Mouse (Mus musculus) hindbrain, embryonic 10.5 days (tissue): ENCODE measurements around the gene G430095P16Rik. TPM values are rescaled to one million over a fixed set of nuclear protein-coding genes. Genes with fewer than 3 reads are reported as not detected.

Experiments used
- DNase-seq: peaks from one replicate; pipeline ENCODE4 v3.0.0-alpha.2; 2017; ENCODE audit warnings: low spot score
- H3K27ac ChIP-seq: fragments of 300-500 bp; sonication (generic); 2 replicates; pipeline ENCODE4 v1.5.1; 2016; ENCODE audit warnings: mild to moderate bottlenecking, moderate library complexity
- H3K27me3 ChIP-seq: fragments of 300-500 bp; sonication (generic); 2 replicates; pipeline ENCODE4 v1.6.1; 2016; ENCODE audit warnings: mild to moderate bottlenecking; ENCODE audit not compliant: poor library complexity, insufficient read depth, severe bottlenecking
- H3K36me3 ChIP-seq: fragments of 300-500 bp; sonication (generic); 2 replicates; pipeline ENCODE4 v1.6.1; 2016; ENCODE audit warnings: mild to moderate bottlenecking, moderate library complexity
- H3K4me1 ChIP-seq: fragments of 300-500 bp; sonication (generic); replicated peaks from 2 replicates; pipeline ENCODE4 v1.6.1; 2016; ENCODE audit warnings: mild to moderate bottlenecking
- H3K4me3 ChIP-seq: fragments of 300-500 bp; sonication (generic); 2 replicates; pipeline ENCODE4 v1.5.1; 2016; ENCODE audit warnings: mild to moderate bottlenecking, moderate library complexity
- H3K9me3 ChIP-seq: fragments of 300-500 bp; sonication (generic); 2 replicates; pipeline ENCODE4 v1.6.1; 2016; ENCODE audit warnings: mild to moderate bottlenecking, moderate library complexity
- WGBS: fragments of 180-500 bp; shearing (Covaris S2); methylation state at CpG from one replicate; pipeline ENCODE4 v1.1.7; 2016; 5-methylcytosine and 5-hydroxymethylcytosine counted together
- polyA plus RNA-seq: library from polyadenylated mRNA; unstranded; fragments of >200 nt; fragmentation: Nextera tagmentation; extraction: Ambion mirVana; gene quantifications from 2 replicates; pipeline ENCODE4 v1.2.1, GENCODE M21; 2016

The G430095P16Rik gene
- polyA plus RNA-seq, 1 experiment from 2014 or later: 1.9 TPM

DNA sequence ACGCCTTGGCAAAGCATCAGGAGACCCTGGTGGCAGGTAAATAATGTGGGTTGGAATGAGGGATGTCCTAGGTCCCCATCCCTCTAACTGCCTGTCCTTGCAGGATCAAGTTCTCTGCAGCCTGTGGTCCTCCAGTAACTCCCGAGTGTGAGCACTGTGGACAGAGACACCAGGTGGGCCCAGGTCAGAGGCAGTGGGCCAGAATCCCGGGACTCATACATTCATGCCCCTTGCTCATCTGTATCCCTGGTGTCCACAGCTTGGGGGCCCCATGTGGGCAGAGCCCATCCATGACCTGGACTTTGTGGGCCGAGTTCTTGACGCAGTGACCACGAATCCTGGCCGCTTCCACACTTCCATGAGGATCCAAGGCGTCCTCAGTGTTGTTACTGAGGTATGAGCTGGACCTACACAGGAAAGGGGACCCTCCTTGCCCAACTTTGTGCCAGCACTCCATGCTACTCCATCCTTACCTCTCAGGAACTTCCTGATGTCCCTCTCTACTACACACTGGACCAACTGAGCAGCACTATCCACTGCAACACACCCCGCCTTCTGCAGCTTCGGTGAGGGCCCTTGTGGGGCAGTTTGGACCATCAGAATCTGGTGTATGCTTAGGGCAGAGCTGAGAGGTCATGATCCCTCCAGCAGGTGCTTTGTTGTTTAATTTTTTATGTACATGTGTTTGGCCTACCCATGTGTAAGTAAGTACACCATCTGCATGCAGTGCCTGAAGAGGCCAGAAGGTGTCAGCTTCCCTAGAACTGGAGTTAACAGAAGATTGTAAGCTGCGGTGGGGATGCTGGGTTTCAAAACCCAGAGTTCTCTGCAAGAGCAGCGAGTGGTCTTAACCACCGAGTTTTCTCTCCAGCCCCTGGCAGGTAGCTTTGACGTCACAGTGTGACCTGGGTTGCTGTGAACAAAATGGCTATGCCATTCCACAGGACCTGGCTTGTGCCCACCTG lies 25.4 kb upstream of the G430095P16Rik start:
- Histone ChIP-seq H3K4me3 (no peak overlapping the region), H3K27ac (no peak overlapping the region), H3K27me3 (peaks cover 33% of the 10 kb centered on the region), H3K36me3 (peaks cover 79% of the 10 kb centered on the region), H3K9me3 (no peaks in the 10 kb centered on the region), H3K4me1 (peaks cover 8% of the 10 kb centered on the region)
- DNase-seq: no peak
- WGBS: 89% methylated on average over 14 of the region's 14 CpGs

DNA sequence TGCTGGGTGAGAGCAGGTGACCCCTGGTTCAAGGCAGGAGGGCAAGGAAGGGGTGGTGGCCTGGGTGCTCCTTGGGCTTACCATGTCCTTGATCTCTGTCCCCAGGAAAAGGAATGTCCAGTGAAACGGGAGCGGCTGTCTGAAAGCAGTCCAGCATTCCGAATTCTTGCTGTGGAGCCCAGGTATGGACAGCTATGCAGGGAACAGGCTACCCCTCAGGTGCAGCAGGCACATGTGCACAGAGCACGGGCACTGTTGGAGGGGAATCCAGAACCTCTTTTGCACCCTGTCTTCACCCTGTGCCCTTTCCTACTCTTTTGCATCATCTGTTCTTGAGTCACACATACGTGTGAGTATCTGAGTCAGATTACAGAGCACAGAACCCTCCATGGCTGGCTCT lies 24.5 kb upstream of the G430095P16Rik start:
- no peak for DNase-seq
- Histone ChIP-seq H3K4me3 (no peak overlapping the region), H3K4me1 (peaks cover 10% of the 10 kb centered on the region), H3K27ac (no peak overlapping the region), H3K36me3 (peaks cover 70% of the 10 kb centered on the region), H3K27me3 (peaks cover 42% of the 10 kb centered on the region), H3K9me3 (no peaks in the 10 kb centered on the region)
- 93% methylated on average over 5 of the region's 5 CpGs for WGBS

DNA sequence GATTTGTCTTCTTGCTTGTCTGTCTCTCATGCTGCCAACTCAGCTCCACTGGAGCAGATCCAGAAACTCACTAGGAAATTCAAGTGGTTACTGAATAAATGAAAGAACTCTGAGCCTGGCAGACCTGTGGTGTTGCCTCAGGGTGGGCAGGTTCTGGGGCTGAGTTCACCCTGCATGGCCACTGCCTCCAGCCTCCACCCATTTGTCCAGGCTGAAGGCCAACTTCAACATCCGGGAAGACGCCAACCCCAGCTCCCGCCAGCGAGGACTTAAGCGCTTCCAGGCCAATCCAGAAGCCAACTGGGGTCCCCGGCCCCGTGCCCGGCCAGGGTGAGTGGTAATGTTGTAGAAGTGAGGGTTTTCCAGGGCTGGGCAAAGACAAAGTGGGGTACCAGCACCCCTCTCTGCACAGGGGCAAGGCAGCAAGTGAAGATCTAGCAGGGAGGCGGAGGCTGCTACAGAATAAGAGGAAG lies 23.8 kb upstream of the G430095P16Rik start:
- Histone ChIP-seq H3K36me3 (peaks cover 63% of the 10 kb centered on the region), H3K4me3 (no peak overlapping the region), H3K9me3 (no peaks in the 10 kb centered on the region), H3K27ac (no peak overlapping the region), H3K4me1 (peaks cover 17% of the 10 kb centered on the region), H3K27me3 (peaks cover 48% of the 10 kb centered on the region)
- WGBS: 92% methylated on average over 9 of the region's 9 CpGs
- no peak for DNase-seq

DNA sequence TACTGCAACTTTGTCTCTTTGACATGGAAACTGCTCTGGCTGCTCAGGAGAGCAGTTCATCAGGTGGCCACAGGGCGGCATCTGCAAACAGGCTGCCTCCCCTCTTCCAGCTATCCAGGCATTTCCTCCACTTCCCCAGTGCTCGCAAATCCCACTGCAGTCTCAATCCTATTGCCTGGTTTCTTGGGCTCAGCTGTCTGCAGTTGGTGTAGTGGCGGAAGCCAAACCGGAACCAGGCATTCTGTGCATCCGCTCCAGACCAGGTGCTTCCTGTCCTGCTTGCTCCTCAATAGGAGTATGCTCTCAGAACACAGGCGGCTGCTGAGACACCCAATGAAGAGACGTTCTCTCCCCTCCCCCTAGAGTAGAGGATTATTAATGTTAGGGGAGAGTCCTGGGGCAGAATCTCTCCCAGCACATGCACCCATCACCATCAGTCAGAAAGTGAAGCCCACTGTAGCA lies 22.9 kb upstream of the G430095P16Rik start:
- Histone ChIP-seq H3K9me3 (no peaks in the 10 kb centered on the region), H3K36me3 (peaks cover 54% of the 10 kb centered on the region), H3K4me3 (no peak overlapping the region), H3K27ac (no peak overlapping the region), H3K4me1 (peaks cover 26% of the 10 kb centered on the region), H3K27me3 (peaks cover 58% of the 10 kb centered on the region)
- DNase-seq: no peak
- WGBS: 69% methylated on average over 7 of the region's 7 CpGs

DNA sequence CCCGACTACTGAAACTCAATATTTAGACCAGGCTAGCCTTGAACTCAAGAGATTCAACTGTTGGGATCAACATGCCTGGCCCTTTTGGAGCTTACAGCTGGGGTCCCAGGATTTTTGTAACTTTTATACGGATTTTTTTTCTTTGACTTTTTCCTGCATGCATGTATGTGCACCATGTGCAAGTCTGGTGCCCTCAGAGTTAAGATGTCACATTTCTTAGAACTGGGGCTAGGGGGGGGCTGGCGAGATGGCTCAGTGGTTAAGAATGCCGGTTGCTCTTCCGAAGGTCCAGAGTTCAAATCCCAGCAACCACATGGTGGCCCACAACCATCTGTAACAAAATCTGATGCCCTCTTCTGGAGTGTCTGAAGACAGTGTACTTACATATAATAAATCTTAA lies 22.3 kb upstream of the G430095P16Rik start:
- H3K27ac ChIP-seq: no peak overlapping the region
- WGBS: 79% methylated on average over 5 of the region's 5 CpGs

DNA sequence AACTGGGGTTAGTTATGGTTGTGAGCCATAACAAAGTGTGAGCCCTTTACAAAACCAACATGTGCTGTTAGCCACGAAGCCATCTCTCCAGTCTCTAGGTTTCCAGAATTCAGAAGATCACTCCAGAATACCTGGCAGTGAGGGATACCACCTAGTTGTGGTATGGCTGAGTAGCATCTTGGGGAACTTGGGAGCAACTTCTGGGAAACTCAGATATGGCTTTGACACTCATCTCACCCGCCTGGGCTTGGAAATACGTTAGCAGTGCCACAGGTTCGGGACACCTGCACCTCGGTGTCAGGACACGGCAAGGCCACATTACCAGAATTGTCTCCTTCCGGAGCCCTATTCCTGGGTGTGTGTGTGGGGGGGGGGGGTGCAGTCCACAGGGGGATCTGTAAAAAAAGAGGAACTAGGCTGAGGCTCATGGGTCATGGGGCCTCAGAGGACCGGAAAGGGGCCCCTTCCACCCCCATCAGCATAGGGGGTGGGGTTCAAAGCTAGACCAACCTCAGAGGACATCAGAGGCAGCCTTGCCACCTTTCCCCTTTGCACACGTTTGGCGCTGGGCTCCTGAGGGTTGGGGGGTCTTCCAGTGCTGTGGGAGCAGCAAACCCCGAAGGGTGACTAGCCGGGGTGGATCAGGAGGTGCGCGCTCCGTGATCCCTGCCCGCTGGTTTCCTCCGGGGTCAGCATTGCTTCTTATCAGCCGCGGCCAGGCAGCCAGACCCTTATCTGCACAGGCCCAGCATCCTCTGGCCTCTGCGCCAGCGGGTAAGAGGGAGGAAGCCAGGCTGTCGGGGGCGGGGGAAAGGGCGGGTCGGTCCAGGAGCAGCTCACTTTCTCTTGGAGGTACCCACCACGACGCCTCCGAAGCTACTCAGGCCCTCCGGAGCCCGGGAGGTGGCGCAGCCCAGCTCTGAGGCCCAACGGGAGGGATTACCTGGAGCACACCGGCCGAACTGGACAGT lies 21.6 kb upstream of the G430095P16Rik start, which contains the start of gene Lyl1:
Gene Lyl1, plus strand, starts transcription at position 517 of the 971 bp plus-strand sequence.
- H3K27ac ChIP-seq: peak within 1 kb of the TSS; percentile 66
- H3K4me1 ChIP-seq: peaks cover 35% of the 10 kb centered on the region
- H3K27me3 ChIP-seq: peaks cover 69% of the 10 kb centered on the region
- H3K4me3 ChIP-seq: peak within 1 kb of the TSS; percentile 48
- H3K9me3 ChIP-seq: no peaks in the 10 kb centered on the region
- no peak for DNase-seq
- WGBS: 12% methylated on average over 34 of the region's 34 CpGs
- peaks cover 41% of the 10 kb centered on the region for H3K36me3 ChIP-seq

More for the DNA sequence above, 22.3 kb upstream of the G430095P16Rik start:
- Histone ChIP-seq H3K4me1 (peaks cover 32% of the 10 kb centered on the region), H3K27me3 (peaks cover 64% of the 10 kb centered on the region), H3K4me3 (no peak overlapping the region), H3K9me3 (no peaks in the 10 kb centered on the region), H3K36me3 (peaks cover 48% of the 10 kb centered on the region)
- DNase-seq: no peak

DNA sequence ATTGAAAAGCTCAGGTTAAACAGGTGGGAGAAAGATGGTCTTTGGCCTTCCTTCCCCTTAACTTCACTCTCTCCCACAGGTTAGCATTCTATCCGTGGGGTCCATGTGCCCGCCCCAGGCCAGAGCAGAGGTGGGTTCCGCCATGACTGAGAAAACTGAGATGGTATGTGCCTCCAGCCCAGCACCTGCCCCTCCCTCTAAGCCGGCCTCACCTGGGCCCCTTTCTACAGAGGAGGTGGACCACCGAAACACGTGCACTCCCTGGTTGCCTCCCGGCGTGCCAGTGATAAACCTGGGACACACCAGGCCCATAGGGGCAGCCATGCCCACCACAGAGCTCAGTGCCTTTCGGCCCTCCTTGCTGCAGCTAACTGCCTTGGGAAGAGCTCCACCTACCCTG lies 20.2 kb upstream of the G430095P16Rik start:
- 77% methylated on average over 9 of the region's 9 CpGs for WGBS
- peaks cover 47% of the 10 kb centered on the region for H3K4me1 ChIP-seq
- no peaks in the 10 kb centered on the region for H3K9me3 ChIP-seq
- peaks cover 83% of the 10 kb centered on the region for H3K27me3 ChIP-seq
- H3K4me3 ChIP-seq: peak overlapping the region; percentile 48
- H3K27ac ChIP-seq: peak overlapping the region; percentile 36; the same call in 1 of the 2 replicates
- H3K36me3 ChIP-seq: peaks cover 27% of the 10 kb centered on the region
- no peak for DNase-seq

DNA sequence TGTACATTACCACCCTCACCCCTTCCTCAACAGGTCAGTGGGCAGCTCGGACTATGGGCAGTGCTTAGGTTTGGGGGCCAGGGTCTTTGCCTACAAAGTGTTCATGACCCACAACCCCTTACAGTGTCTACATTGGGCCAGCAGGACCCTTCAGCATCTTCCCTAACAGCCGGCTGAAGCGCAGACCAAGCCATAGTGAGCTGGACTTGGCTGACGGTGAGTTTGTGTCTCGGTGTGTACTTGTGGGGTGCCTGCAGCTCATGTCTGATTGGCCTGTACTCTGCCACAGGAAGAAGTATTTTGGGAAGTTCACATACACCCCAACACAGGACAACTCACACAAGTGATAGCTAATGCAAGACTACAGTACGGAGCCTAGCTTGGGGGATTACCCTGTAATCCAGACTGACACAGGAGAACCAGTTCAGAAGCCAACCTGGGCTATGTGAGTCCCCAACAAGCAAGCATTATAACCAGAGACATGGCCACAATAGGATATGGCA lies 19.8 kb upstream of the G430095P16Rik start:
- Histone ChIP-seq H3K4me3 (peak overlapping the region; percentile 48), H3K4me1 (peaks cover 51% of the 10 kb centered on the region)
- 78% methylated on average over 6 of the region's 6 CpGs for WGBS

DNA sequence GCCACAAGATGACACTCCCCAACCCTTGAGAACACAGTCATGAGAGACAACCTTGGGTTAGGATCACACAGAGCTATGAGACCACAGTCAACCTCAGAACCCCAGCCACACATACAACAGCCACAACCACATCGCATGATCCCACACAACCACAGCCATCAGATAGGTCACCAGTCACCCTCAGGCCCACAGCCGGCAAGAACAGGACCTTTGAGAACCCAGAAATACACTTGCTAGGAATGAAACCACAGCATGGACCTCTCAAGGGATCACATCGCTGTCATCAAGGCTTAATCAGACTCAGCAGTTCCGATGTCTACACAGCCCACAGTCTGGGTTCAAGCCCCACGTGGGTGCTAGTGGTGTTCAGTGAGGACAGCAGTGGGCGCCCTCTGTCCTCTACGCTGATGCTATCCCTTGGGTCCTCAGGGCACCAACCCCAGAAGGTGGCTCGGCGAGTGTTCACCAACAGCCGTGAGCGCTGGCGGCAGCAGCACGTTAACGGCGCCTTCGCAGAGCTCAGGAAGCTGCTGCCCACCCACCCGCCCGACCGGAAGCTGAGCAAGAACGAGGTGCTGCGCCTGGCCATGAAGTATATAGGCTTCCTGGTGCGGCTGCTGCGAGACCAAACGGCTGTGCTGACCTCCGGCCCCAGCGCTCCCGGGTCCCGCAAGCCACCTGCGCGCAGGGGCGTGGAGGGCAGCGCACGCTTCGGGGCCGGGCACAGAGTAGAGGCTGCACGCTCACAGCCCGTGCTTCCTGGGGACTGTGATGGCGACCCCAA lies 19.1 kb upstream of the G430095P16Rik start:
- 10% methylated on average over 38 of the region's 38 CpGs for WGBS
- H3K27ac ChIP-seq: peak overlapping the region; percentile 71

More for the DNA sequence above, 19.8 kb upstream of the G430095P16Rik start:
- no peak for DNase-seq
- H3K27me3 ChIP-seq: peaks cover 87% of the 10 kb centered on the region
- peak overlapping the region; percentile 36; the same call in 1 of the 2 replicates for H3K27ac ChIP-seq
- peaks cover 23% of the 10 kb centered on the region for H3K36me3 ChIP-seq
- no peaks in the 10 kb centered on the region for H3K9me3 ChIP-seq

DNA sequence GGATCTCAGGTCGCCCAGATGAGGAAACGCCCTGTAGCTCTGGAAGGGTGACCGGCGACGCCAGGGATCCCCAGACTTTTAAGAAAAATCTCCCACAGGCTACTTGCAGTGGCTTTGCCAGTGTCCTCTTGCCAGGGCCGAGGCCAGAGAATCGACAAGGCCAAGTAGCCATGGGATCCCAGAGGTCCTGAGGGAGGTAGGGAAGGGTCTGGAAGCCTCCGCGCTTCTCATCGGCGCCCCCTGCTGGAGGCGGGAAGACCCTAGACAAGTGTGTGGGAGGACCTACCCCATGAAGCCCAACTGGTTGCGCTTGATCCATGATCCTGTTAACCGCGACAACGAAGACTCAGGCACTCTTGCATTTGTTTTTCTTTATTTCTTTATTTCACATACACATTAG lies 18.5 kb upstream of the G430095P16Rik start:
- Histone ChIP-seq H3K9me3 (no peaks in the 10 kb centered on the region), H3K27me3 (peaks cover 99% of the 10 kb centered on the region), H3K36me3 (peaks cover 9% of the 10 kb centered on the region), H3K4me3 (peak overlapping the region; percentile 48), H3K27ac (peak overlapping the region; percentile 71), H3K4me1 (peaks cover 65% of the 10 kb centered on the region)
- WGBS: 0% methylated on average over 16 of the region's 16 CpGs
- peak; percentile 83 for DNase-seq

More for the DNA sequence above, 19.1 kb upstream of the G430095P16Rik start:
- no peaks in the 10 kb centered on the region for H3K9me3 ChIP-seq
- peaks cover 58% of the 10 kb centered on the region for H3K4me1 ChIP-seq
- peaks cover 16% of the 10 kb centered on the region for H3K36me3 ChIP-seq
- H3K4me3 ChIP-seq: peak overlapping the region; percentile 48
- DNase-seq: no peak
- H3K27me3 ChIP-seq: peaks cover 94% of the 10 kb centered on the region
